Mouse (Mus musculus) thymus, adult 18-20 months (tissue): ENCODE results near the gene Acot7.
A peak's percentile ranks its signal among the peaks of the same experiment; 100 is the strongest.
"Not testable (repeated sequence)": the region's sequence is repeated elsewhere in the genome, so short reads cannot be mapped to it uniquely, and the experiment has no call there.

Source experiments
- DNase-seq, 2 experiments: peaks; one replicate each; pipeline ENCODE4 v3.0.0; 2022; ENCODE audit warnings: mixed read lengths in 2 of 2

Gene Acot7

DNA sequence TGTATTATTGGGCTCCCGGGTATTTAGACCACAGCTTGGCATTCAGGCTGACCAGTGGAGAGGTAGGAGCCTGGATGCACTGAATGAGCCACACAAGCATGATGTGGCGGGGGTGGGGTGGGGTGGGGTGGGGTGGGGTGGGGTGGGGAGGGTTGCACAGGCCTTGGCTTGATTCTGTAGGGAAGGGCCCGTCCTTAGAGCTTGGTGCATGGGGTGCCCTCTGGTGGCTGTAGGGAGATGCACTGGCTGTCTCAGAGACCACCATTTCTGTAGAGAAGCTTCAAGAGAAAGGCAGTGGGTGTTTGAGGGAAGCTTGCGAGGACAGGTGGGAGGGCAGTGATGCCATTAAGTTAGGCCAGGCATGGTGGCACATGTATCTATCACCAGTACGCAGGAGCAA lies 34.6 kb downstream of the Acot7 start:
- DNase-seq, result peak; percentile 26 to 47

- no peak for DNase-seq
Observed at GRCm38 (mm10) chr4:152212974-152213373, 35.0 kb downstream of the Acot7 start.

DNA sequence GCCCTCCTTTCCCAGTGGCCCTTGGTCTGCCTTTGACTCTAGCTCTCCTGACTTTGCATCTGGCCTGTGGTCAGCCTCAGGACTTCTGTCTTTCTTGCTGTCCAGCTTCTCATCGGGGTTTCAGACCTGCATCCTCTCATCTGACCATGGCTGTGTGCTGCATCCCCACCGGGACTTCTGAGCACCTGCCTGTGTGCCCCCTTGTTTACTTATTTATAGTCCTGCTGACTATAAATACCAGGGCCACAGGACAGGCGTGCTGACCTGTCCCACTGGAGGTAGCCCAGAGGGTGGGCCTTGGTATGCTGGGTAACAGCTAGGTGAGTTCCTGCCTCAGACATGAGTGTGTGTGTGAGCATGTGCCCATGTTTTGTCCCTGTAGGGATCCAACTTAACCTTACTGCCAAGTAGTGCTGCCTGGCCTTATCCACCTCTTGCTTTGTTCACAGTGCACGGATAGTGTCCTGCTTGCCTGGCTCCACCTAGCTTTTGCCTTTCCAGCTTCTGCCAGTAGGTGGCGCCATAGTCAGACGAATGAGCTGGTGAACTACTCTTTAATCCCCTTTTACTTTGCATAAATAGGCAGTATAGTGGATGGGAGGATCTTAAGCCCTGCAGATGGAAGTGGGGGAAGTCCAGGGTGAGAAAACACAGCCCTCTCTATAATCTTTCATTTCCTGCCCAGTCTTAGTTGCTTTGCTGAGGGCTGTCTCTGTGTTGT lies 36.0 kb downstream of the Acot7 start:
- DNase-seq, result peak; percentile 50 to 60

- no peak for DNase-seq
Observed at GRCm38 (mm10) chr4:152214871-152215415, 37.0 kb downstream of the Acot7 start.

- DNase-seq, result no peak
Observed at GRCm38 (mm10) chr4:152219591-152219990, 41.7 kb downstream of the Acot7 start.

GRCm38 (mm10) chr4:152220771-152221410 lies 43.0 kb downstream of the Acot7 start:
- no peak for DNase-seq

GRCm38 (mm10) chr4:152221411-152221887 lies 43.5 kb downstream of the Acot7 start:
- DNase-seq, result no peak

DNA sequence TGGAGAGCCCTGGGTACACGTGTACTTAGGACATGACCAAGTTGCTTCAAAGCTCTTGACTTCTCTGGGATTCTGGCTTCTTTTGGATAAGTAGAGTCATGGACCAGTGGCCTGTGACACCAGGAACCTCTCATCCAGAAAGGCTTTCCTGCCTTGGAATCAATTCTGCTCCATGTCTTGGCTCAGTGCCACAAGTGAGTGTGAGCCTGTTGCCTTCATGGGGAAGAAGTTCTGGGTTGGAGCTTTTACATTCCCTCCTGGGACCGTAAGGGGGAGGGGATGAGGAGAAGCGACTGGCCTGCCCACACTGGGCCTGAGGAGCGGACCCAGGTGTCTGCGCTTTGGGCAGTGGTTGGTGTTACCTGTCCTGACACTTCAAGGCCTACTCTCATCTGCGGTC lies 44.2 kb downstream of the Acot7 start:
- DNase-seq, result no peak

DNA sequence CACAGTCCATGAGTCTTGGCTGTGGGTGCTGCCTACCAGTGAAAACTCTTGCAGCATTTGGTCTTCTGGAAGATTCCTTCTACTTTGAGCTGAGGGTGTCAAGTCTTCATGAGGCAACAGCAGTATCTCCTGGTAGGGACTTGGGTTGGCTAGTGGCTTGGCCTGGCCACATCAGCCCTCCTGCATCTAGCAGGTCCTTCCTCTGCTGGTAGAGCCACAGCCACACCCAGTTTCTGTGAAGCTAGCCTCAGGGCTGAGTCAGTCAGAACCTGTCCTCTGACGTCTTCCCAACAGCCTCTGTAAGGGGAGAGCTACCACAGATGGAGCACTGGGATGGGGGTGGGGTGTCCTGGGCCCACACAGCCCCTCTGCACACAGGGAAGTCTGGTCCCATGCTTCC lies 44.6 kb downstream of the Acot7 start:
- no peak for DNase-seq

- DNase-seq, result no peak
Observed at GRCm38 (mm10) chr4:152224156-152224555, 46.2 kb downstream of the Acot7 start.

DNA sequence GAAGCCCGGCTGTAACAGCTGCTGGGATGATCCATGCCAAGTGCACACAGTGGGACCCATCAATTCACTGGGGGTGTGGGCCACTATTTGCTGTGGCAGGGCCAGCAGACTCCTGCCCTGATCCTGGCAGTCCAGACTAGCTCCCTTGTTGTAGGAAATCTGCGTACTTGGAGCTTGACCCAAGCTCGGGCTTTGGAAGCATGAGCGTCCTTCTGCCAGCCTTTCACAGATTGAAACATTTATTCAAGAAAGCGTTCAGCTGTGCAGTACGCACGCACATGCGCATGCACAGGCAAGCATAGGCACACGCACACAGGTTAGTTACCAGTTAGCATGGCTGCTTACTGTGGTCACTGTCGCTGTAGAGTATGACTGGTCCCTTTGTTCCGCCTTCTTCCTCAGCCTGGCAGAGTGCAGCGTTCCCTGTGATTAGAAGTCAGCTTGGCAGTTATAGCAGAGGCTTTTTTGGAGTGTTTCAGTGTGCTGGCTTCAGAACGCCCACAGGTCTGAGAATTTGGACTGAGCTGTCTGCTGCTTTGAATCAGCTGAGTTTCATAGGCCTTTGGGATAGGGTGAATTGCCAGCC lies 49.1 kb downstream of the Acot7 start:
- DNase-seq, result no peak

DNA sequence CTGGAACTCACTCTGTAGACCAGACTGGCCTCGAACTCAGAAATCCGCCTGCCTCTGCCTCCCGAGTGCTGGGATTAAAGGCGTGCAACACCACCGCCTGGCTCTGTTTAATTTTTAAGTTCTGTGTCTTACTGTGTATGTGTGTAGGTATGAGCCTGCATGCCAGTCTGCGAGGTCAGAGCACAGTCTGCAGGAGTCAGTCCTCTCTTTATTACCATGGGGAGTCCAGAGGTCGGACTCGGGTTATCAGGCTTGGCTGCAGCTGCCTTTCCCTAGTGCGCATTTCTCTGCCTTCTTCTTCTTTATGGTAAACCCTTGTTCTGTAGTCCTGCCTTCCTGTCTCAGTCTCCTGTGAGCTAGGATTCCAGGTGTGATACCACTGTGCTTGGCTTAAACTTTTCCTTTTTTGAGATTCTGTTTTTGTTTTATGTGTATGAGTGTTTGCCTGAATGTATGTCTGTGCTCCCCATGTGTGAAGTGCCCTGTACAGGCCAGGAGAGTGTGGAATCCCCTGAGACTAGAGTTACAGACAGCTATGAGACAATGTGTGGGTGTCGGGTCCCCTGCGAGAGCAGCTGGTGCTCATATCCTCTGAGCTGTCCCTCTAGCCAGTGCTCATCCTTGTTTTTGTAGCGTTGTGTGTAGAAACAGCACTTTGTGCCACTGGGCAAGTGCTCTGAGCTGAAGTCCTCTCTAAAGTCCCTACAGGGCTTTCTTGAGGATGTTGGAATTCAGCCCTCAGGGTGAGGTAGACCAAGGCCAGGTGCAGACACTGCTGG lies 50.0 kb downstream of the Acot7 start:
- no peak for DNase-seq

GRCm38 (mm10) chr4:152230331-152230730 lies 52.4 kb downstream of the Acot7 start:
- not testable (repeated sequence) for DNase-seq

GRCm38 (mm10) chr4:152231326-152231725 lies 53.4 kb downstream of the Acot7 start:
- no peak for DNase-seq

DNA sequence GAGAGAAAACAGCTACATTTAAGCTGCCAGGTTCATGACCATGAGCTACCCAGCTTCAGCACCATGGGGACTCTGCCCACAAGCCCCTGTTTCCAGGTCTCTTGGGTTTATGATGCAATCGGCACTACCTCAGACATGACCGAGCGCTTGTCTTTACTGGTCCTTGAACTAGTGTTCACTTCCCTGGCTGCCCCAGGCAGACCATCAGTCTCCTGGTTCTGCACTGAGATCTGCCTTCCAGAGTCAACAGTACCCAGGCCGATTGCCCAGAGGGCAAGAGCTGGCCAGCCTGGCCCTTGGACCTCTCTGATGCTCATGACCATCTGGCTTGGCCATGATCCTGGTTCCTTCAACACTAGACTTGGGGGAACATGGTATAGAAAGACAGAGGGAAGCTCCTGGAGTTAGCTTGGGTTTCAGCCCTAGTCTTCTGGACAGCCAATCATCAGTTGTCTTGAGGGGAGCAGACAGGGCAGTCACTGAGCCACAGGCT lies 54.5 kb downstream of the Acot7 start:
- DNase-seq, result no peak

- no peak for DNase-seq
Observed at GRCm38 (mm10) chr4:152239974-152240373, 62.0 kb downstream of the Acot7 start.

GRCm38 (mm10) chr4:152243241-152243891 lies 65.4 kb downstream of the Acot7 start:
- DNase-seq, result no peak

GRCm38 (mm10) chr4:152243969-152244368 lies 66.0 kb downstream of the Acot7 start:
- DNase-seq, result no peak

- no peak for DNase-seq
Observed at GRCm38 (mm10) chr4:152244545-152245522, 66.9 kb downstream of the Acot7 start.

GRCm38 (mm10) chr4:152246011-152246410 lies 68.1 kb downstream of the Acot7 start:
- no peak for DNase-seq

GRCm38 (mm10) chr4:152247195-152247594 lies 69.3 kb downstream of the Acot7 start:
- DNase-seq, result peak in 1 of 2 experiments; percentile 12
